Mouse (Mus musculus) cortical plate, adult 2 months (tissue): Measurements from ENCODE around the gene Ctnnd2.

Experiments used
- CTCF ChIP-seq: fragments of 200-500 bp; IDR thresholded peaks from 2 replicates; pipeline ENCODE4 v1.5.1; 2011; ENCODE audit warnings: mild to moderate bottlenecking, control low read depth, low read length; ENCODE audit not compliant: insufficient read depth; ENCODE audit errors: extremely low read depth
- POLR2A ChIP-seq: fragments of 200-500 bp; IDR thresholded peaks from 2 replicates; pipeline ENCODE4 v1.6.1; 2011; ENCODE audit warnings: mild to moderate bottlenecking, low read length, control low read depth; ENCODE audit not compliant: insufficient read depth; ENCODE audit errors: extremely low read depth

- no peak for TF ChIP-seq POLR2A
- no peak for TF ChIP-seq CTCF
Observed at GRCm38 (mm10) chr15:30515425-30515824, 343.0 kb downstream of the Ctnnd2 start.
